Mouse (Mus musculus) gastrocnemius, postnatal 4 days (tissue): Measurements from ENCODE around the gene Hs6st3. TPM values are rescaled to one million over a fixed set of nuclear protein-coding genes. Genes with fewer than 3 reads are reported as not detected.
A peak's percentile ranks its signal among the peaks of the same experiment; 100 is the strongest.
"Not testable (repeated sequence)": the region's sequence is repeated elsewhere in the genome, so short reads cannot be mapped to it uniquely, and the experiment has no call there.

Source experiments
- DNase-seq, 2 experiments: peaks; one replicate each; pipeline ENCODE4 v3.0.0; 2021 to 2022; ENCODE audit warnings: low spot score in 2 of 2, mixed read lengths in 2 of 2
- total RNA-seq, 2 experiments: library from RNA; stranded (reverse); gene quantifications; 2 replicates each; pipeline ENCODE4 v1.2.3; 2021

The Hs6st3 gene
- total RNA-seq, 2 experiments from 2014 or later = 0.31 to 0.37 TPM

GRCm38 (mm10) chr14:119248001-119248607 is 110.0 kb downstream of the Hs6st3 start:
- DNase-seq = no peak

- no peak for DNase-seq
Measured at GRCm38 (mm10) chr14:119250353-119250752, 112.2 kb downstream of the Hs6st3 start.

- DNase-seq = no peak
Measured at GRCm38 (mm10) chr14:119255396-119255795, 117.3 kb downstream of the Hs6st3 start.

- peak in 1 of 2 experiments; percentile 24 for DNase-seq
Measured at GRCm38 (mm10) chr14:119257072-119257471, 118.9 kb downstream of the Hs6st3 start.

GRCm38 (mm10) chr14:119260176-119260962 is 122.2 kb downstream of the Hs6st3 start:
- no peak for DNase-seq

- no peak for DNase-seq
Measured at GRCm38 (mm10) chr14:119266334-119266733, 128.2 kb downstream of the Hs6st3 start.

- no peak for DNase-seq
Measured at GRCm38 (mm10) chr14:119273088-119273487, 134.9 kb downstream of the Hs6st3 start.

- not testable (repeated sequence) for DNase-seq
Measured at GRCm38 (mm10) chr14:119278156-119278555, 140.0 kb downstream of the Hs6st3 start.

- DNase-seq = no peak
Measured at GRCm38 (mm10) chr14:119283951-119284350, 145.8 kb downstream of the Hs6st3 start.

- no peak for DNase-seq
Measured at GRCm38 (mm10) chr14:119289668-119290067, 151.5 kb downstream of the Hs6st3 start.

- no peak for DNase-seq
Measured at GRCm38 (mm10) chr14:119294071-119294470, 155.9 kb downstream of the Hs6st3 start.

- no peak for DNase-seq
Measured at GRCm38 (mm10) chr14:119306461-119306860, 168.3 kb downstream of the Hs6st3 start.

- no peak for DNase-seq
Measured at GRCm38 (mm10) chr14:119318379-119318778, 180.2 kb downstream of the Hs6st3 start.

GRCm38 (mm10) chr14:119347236-119347635 is 209.1 kb downstream of the Hs6st3 start:
- DNase-seq = no peak

- no peak for DNase-seq
Measured at GRCm38 (mm10) chr14:119361414-119361813, 223.3 kb downstream of the Hs6st3 start.

- no peak for DNase-seq
Measured at GRCm38 (mm10) chr14:119367866-119368425, 229.8 kb downstream of the Hs6st3 start.

- DNase-seq = no peak
Measured at GRCm38 (mm10) chr14:119369274-119369673, 231.1 kb downstream of the Hs6st3 start.

- no peak for DNase-seq
Measured at GRCm38 (mm10) chr14:119370013-119370412, 231.9 kb downstream of the Hs6st3 start.

GRCm38 (mm10) chr14:119379303-119379702 is 241.2 kb downstream of the Hs6st3 start:
- DNase-seq = no peak

- no peak for DNase-seq
Measured at GRCm38 (mm10) chr14:119401618-119402017, 263.5 kb downstream of the Hs6st3 start.

- no peak for DNase-seq
Measured at GRCm38 (mm10) chr14:119409334-119410050, 271.4 kb downstream of the Hs6st3 start.

GRCm38 (mm10) chr14:119422894-119423293 is 284.8 kb downstream of the Hs6st3 start:
- DNase-seq = no peak
